Comparison of ENCODE assay signal across 27 mouse cellular contexts in genomic region chr12:16669176-16669575, GRCm38 (mm10). TPM values are rescaled to one million over a fixed set of nuclear protein-coding genes. Genes with fewer than 3 reads are reported as not detected.
DNase-seq lines count a peak whose midpoint lies in the region; ATAC-seq and TF ChIP-seq lines count a peak whose summit lies in the region.
"Had no signal": no experiment of that assay in that cellular context is flagged by ENCODE, and none has a peak within 500 bp of the region (broad histone marks: within the 10 kb centered on the region; RNA-seq: fewer than 3 reads in every experiment).

No protein-coding gene starts in this region.

- H3K4me3 ChIP-seq in G1E (ENCODE audit: low read depth, low read length), result no peak overlapping the region
- H3K4me3 ChIP-seq in embryonic facial prominence, embryonic 10.5 days, result no peak overlapping the region
- H3K4me3 ChIP-seq in midbrain, embryonic 13.5 days (replicated peaks), result no peak overlapping the region
- no peak overlapping the region for H3K4me3 ChIP-seq in heart, embryonic 10.5 days
- H3K4me3 ChIP-seq: embryonic facial prominence, embryonic 15.5 days; erythroblast, embryonic 14.5 days; forebrain, embryonic 10.5 days; heart, embryonic 15.5 days; hindbrain, embryonic 13.5 days had no signal

- no peak overlapping the region for H3K4me2 ChIP-seq in midbrain, embryonic 13.5 days (replicated peaks)
- H3K4me2 ChIP-seq: embryonic facial prominence, embryonic 15.5 days; heart, embryonic 11.5 days; heart, embryonic 15.5 days; hindbrain, embryonic 13.5 days had no signal

- H3K9me3 ChIP-seq in G1E (replicated peaks), result no peaks in the 10 kb centered on the region
- H3K9me3 ChIP-seq in embryonic facial prominence, embryonic 10.5 days, result no peaks in the 10 kb centered on the region
- no peaks in the 10 kb centered on the region for H3K9me3 ChIP-seq in midbrain, embryonic 13.5 days
- H3K9me3 ChIP-seq in heart, embryonic 10.5 days, result no peaks in the 10 kb centered on the region
- H3K9me3 ChIP-seq: embryonic facial prominence, embryonic 15.5 days; forebrain, embryonic 10.5 days; heart, embryonic 15.5 days; hindbrain, embryonic 13.5 days had no signal

- peaks cover 5% of the 10 kb centered on the region; the same call in 1 of the 2 replicates for H3K27me3 ChIP-seq in G1E (ENCODE audit: insufficient read depth, low read length)
- no peaks in the 10 kb centered on the region for H3K27me3 ChIP-seq in embryonic facial prominence, embryonic 10.5 days (replicated peaks; ENCODE audit: low read depth, poor library complexity, severe bottlenecking)
- no peaks in the 10 kb centered on the region for H3K27me3 ChIP-seq in midbrain, embryonic 13.5 days
- H3K27me3 ChIP-seq in heart, embryonic 10.5 days (ENCODE audit: insufficient read depth, poor library complexity, severe bottlenecking), result no peaks in the 10 kb centered on the region
- H3K27me3 ChIP-seq: embryonic facial prominence, embryonic 15.5 days; heart, embryonic 15.5 days; hindbrain, embryonic 13.5 days had no signal

- H3K36me3 ChIP-seq in G1E (replicated peaks), result no peaks in the 10 kb centered on the region
- H3K36me3 ChIP-seq in embryonic facial prominence, embryonic 10.5 days (replicated peaks), result peaks cover 47% of the 10 kb centered on the region
- H3K36me3 ChIP-seq in midbrain, embryonic 13.5 days, result peaks cover 11% of the 10 kb centered on the region
- H3K36me3 ChIP-seq in heart, embryonic 10.5 days, result peaks cover 18% of the 10 kb centered on the region
- H3K36me3 ChIP-seq: embryonic facial prominence, embryonic 15.5 days; heart, embryonic 15.5 days; hindbrain, embryonic 13.5 days had no signal

- peak; percentile 8; the same call in 1 of the 2 replicates for ATAC-seq in G1E (ENCODE audit: extremely low read depth, insufficient number of reproducible peaks, low FRiP score, poor library complexity, severe bottlenecking)
- no peak for ATAC-seq in midbrain, embryonic 13.5 days
- ATAC-seq: forebrain, embryonic 14.5 days; hindbrain, postnatal 0 days had no signal

- peaks cover 3% of the 10 kb centered on the region; the same call in 1 of the 2 replicates for H3K4me1 ChIP-seq in G1E (ENCODE audit: insufficient read depth, low read depth, low read length)
- peaks cover 17% of the 10 kb centered on the region for H3K4me1 ChIP-seq in embryonic facial prominence, embryonic 10.5 days
- H3K4me1 ChIP-seq in midbrain, embryonic 13.5 days (replicated peaks), result peaks cover 6% of the 10 kb centered on the region; the same call in 1 of the 2 replicates
- H3K4me1 ChIP-seq in heart, embryonic 10.5 days, result 0 out of 2 replicates have a peak, but pooled peaks cover 9% of the 10 kb centered on the region
- H3K4me1 ChIP-seq: embryonic facial prominence, embryonic 15.5 days; heart, embryonic 15.5 days; hindbrain, embryonic 13.5 days had no signal

- intact Hi-C loops in left cerebral cortex, postnatal 14 days (cut with DNase I), result no loop called here
- intact Hi-C loops in left cerebral cortex, postnatal 25 days (cut with DNase I), result no loop called here

- WGBS in embryonic facial prominence, embryonic 10.5 days, result 70% methylated on average over 3 of the region's 3 CpGs
- WGBS in midbrain, embryonic 13.5 days, result 62% methylated on average over 3 of the region's 3 CpGs
- WGBS in heart, embryonic 10.5 days, result 66% methylated on average over 3 of the region's 3 CpGs

- 0 out of 2 replicates have a peak overlapping the region, but pooled peaks have one; percentile 11 for H3K9ac ChIP-seq in midbrain, embryonic 13.5 days (replicated peaks)
- H3K9ac ChIP-seq: embryonic facial prominence, embryonic 15.5 days; heart, embryonic 15.5 days; hindbrain, embryonic 13.5 days had no signal

- no peak overlapping the region for H3K27ac ChIP-seq in embryonic facial prominence, embryonic 10.5 days (replicated peaks)
- no peak overlapping the region for H3K27ac ChIP-seq in midbrain, embryonic 13.5 days
- no peak overlapping the region for H3K27ac ChIP-seq in heart, embryonic 10.5 days
- H3K27ac ChIP-seq: embryonic facial prominence, embryonic 15.5 days; forebrain, embryonic 10.5 days; heart, embryonic 15.5 days; hindbrain, embryonic 13.5 days; hindbrain, postnatal 0 days had no signal

- TF ChIP-seq CTCF in G1E (IDR thresholded peaks at IDR 0.05; ENCODE audit: low read depth, low read length), result no peak

- DNase-seq in ES-CJ7 (ENCODE audit: low read depth, low spot score) (peak; percentile 23), G1E (ENCODE audit: low spot score) (no peak)
- peak; percentile 22 for DNase-seq in embryonic facial prominence, embryonic 10.5 days (ENCODE audit: low spot score)
- no peak for DNase-seq in left cerebral cortex, postnatal 14 days (ENCODE audit: low spot score in 2 of 2)
- DNase-seq in heart, embryonic 10.5 days (ENCODE audit: low spot score), result no peak
- DNase-seq in left cerebral cortex, postnatal 25 days (ENCODE audit: low spot score in 2 of 2), result no peak
- DNase-seq: adrenal gland, adult 2 months; adrenal gland, postnatal 25 days; cerebellum, adult 8-10 months; cerebellum, postnatal 14 days; embryo, embryonic 11 days; gastrocnemius, postnatal 10 days; heart, adult 18-20 months; heart, postnatal 14 days had no signal

RNA-seq across cellular contexts. Expression of gene Ntsr2, which starts 16.0 kb away (rescaled TPM):
- total RNA-seq in G1E (2014; fragmentation: Nextera tagmentation) (not detected in 2 replicates), G1E (2017) (0.05 and 0.12 TPM in 2 replicates)
- polyA plus RNA-seq in G1E (2012), result not detected in 2 replicates
- not detected in 2 replicates for polyA plus RNA-seq in embryonic facial prominence, embryonic 10.5 days (2016; fragmentation: Nextera tagmentation; extraction: Ambion mirVana)
- polyA plus RNA-seq in midbrain, embryonic 13.5 days (2015; fragmentation: Nextera tagmentation; extraction: Ambion mirVana), result 0.21 and 0.22 TPM in 2 replicates
- total RNA-seq in left cerebral cortex, postnatal 14 days (2021), result 100 to 1,000 TPM; 121 to 140 TPM
- polyA plus RNA-seq in heart, embryonic 10.5 days (2016; fragmentation: Nextera tagmentation; extraction: Ambion mirVana), result not detected in 2 replicates
- total RNA-seq in left cerebral cortex, postnatal 25 days (2021), result 100 to 1,000 TPM; 151 to 171 TPM
- total RNA-seq: common myeloid progenitor, adult 5-6 weeks; hematopoietic stem cell, adult 5-6 weeks; MEL had no signal
- polyA plus RNA-seq: embryonic facial prominence, embryonic 15.5 days; erythroblast, embryonic 14.5 days; forebrain, embryonic 10.5 days; heart, embryonic 11.5 days; intestine, embryonic 14.5 days had no signal

RNA-seq across cellular contexts. Expression of gene Lpin1, which starts 58.4 kb away (rescaled TPM):
- total RNA-seq in G1E (2014; fragmentation: Nextera tagmentation), result 23.1 and 25.9 TPM in 2 replicates
- 19.2 and 19.6 TPM in 2 replicates for total RNA-seq in G1E (2017)
- polyA plus RNA-seq in G1E (2012), result 9.8 and 14.1 TPM in 2 replicates
- 6.2 and 6.7 TPM in 2 replicates for polyA plus RNA-seq in embryonic facial prominence, embryonic 10.5 days (2016; fragmentation: Nextera tagmentation; extraction: Ambion mirVana)
- 22.0 and 22.8 TPM in 2 replicates for polyA plus RNA-seq in midbrain, embryonic 13.5 days (2015; fragmentation: Nextera tagmentation; extraction: Ambion mirVana)
- total RNA-seq in left cerebral cortex, postnatal 14 days (2021), result 10 to 100 TPM; 14.5 to 15.8 TPM
- 3.3 and 4.6 TPM in 2 replicates for polyA plus RNA-seq in heart, embryonic 10.5 days (2016; fragmentation: Nextera tagmentation; extraction: Ambion mirVana)
- 10 to 100 TPM; 18.1 to 18.3 TPM for total RNA-seq in left cerebral cortex, postnatal 25 days (2021)

Comparison
In these comparisons a context has a peak if more than half of its experiments do, and no peak if none do; other contexts are left out.
1. DNase-seq: peak in ES-CJ7 (single experiment) and embryonic facial prominence, embryonic 10.5 days (single experiment); none in G1E (single experiment), left cerebral cortex, postnatal 14 days (0 of 2), heart, embryonic 10.5 days (single experiment) and left cerebral cortex, postnatal 25 days (0 of 2).